Mouse (Mus musculus) thymus, adult 18-20 months (tissue): ENCODE measurements around the gene Vcpkmt.
"Not testable (repeated sequence)": the region's sequence is repeated elsewhere in the genome, so short reads cannot be mapped to it uniquely, and the experiment has no call there.

Experiments used
- DNase-seq, 2 experiments: peaks; one replicate each; pipeline ENCODE4 v3.0.0; 2022; ENCODE audit warnings: mixed read lengths in 2 of 2

The Vcpkmt gene

DNA sequence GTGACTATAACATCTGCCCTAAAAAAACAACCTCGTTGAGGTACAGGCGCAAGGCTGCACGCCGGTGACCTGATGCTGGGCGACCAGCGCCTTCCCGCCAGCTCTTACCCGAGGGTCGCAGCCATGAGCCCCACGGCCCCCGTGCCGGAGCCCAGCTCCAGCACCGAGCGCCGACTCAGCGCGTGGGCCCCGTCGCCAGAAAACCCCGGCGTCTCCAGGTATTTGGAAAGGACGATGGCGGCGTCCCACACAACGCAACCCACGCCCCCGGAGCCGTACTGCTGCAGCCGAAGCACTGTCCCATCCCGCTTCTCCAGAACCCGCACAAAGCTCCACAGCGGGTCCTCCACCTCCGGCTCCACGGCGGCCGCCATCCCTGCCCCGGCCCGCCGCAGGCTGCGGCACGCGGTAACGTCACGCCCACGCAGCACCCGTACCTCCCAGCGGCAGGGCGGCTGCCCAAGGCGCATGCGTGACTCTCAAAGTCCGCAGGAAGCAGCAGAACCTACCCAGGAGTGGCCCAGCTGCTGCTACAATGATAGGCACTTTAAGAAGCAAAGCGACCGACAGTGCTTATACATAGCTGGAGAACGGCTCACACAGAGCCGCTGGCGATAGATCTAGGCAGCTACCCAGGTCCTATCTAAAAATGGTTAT, at the start of gene Vcpkmt:
Gene Vcpkmt (minus strand): TSS at position 416 of the 657 bp plus-strand sequence.
- peak; percentile 82 to 87 for DNase-seq

GRCm38 (mm10) chr12:69618590-69618989, 35.8 kb upstream of the Vcpkmt start:
- not testable (repeated sequence) for DNase-seq

- DNase-seq, result no peak
These were observed 21.5 kb upstream of the Vcpkmt start for GRCm38 (mm10) chr12:69604367-69604766.

- DNase-seq, result no peak
These were observed 14.6 kb upstream of the Vcpkmt start for GRCm38 (mm10) chr12:69597446-69597845.

- no peak for DNase-seq
These were observed 10.3 kb upstream of the Vcpkmt start for GRCm38 (mm10) chr12:69593130-69593529.

GRCm38 (mm10) chr12:69583270-69583629, 422 bp upstream of the Vcpkmt start:
- no peak for DNase-seq

DNA sequence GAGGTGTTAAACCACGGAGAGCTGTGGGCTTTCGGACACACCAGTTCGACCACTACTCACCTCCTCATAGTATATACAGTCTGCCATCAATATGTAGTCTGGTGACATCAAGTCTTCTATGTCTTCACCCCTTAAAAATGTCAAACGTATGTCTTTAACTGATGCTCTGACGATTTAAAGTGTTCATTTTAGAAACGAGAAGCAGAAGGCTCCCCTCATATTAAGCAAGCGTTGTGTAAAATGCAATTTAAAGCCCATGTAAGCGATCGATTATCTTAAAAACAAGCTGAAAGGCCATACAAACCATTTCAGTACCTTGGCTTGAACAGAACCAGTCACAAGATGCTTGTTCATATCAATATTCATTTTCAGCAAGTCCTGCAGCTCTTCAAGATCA, 614 bp downstream of the Vcpkmt start:
- DNase-seq, result no peak

- no peak for DNase-seq
These were observed 3.2 kb downstream of the Vcpkmt start for GRCm38 (mm10) chr12:69579623-69580022.

DNA sequence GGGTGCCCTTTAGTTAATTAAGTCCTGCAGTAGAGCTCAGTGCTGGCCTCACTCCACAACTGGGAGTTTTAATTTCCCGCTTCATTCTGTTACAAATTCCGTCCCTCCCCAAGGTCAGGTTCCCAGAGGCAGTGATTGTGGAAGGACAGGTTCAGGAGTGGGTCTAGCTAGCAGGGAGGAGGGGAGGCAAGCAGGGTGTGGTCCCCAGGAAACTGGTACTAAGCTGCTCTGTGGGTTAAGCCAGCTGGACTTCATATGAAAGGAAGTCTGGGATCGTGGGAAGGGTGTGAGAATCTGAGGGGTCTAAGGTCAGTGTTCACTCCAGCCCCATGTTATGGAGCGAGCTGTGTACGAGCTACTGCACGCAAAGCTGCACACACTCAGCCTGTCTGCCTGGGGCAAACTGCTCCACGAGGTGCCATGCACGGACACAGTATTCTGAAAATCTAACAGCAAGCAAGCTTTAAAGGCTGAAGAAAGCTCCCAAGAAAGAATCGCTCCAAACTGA, 6.7 kb downstream of the Vcpkmt start:
- no peak for DNase-seq

GRCm38 (mm10) chr12:69573916-69574881, 8.6 kb downstream of the Vcpkmt start:
- DNase-seq, result peak in 1 of 2 experiments; percentile 56

DNA sequence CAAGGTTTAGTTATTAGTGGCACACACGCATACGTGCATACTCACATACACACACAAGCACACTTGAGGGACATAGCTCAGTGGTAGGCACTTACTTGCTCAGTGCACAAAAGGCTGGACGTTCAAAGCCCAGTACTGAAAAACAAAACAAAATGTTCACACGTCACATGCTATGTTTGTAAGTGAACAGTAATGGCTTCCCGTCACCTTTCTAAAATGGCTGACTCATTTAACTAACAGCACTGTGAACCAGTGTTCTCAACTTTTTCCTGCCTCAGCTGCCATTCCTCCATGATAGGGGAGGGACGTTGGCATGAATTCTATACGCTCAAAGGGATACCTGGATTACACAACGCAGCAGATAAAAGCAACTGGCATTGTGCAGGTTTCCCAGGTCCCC, 9.6 kb downstream of the Vcpkmt start:
- no peak for DNase-seq

- DNase-seq, result no peak
These were observed 12.9 kb downstream of the Vcpkmt start for GRCm38 (mm10) chr12:69569926-69570325.

DNA sequence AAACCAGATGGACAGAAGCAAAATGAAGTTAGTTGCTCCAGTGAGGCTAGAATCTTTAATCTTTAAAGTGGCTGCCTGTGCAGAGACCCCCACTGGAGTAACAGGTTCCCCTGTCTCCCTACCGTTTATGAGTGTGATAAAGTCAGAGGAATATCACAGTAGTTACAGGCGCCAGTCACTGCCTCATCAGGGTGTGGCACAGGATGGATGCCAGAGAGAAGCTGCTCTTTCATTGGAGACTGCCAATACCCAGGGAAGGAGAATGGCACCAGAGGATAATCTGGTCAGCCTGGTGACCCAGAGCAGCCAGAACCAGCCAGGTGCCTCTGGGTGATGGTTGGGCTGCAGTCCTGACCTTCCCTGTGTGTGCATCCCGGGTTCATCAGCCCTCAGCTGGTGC, 14.6 kb downstream of the Vcpkmt start:
- DNase-seq, result no peak

DNA sequence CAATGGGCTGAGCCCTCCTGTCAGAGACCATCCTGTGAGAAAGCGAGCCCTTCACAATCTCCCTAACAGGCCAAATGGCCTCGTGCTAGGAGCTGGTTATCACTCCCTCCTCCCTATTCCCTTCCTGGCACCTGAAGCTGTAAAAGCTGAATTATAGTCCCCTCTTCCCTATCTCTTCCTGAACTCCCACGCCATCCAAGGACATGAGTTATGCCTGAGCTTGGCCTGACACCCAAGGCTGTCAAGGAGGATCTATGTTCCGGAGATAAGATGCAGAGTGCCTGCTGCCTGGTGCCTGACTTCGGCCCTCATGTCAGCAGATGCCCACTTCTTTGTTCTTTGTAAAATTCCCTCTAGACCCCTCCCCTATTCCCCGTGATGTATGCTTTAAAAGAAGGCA, 21.8 kb downstream of the Vcpkmt start:
- not testable (repeated sequence) for DNase-seq

GRCm38 (mm10) chr12:69556221-69556861, 26.5 kb downstream of the Vcpkmt start:
- no peak for DNase-seq

GRCm38 (mm10) chr12:69545456-69546178, 37.2 kb downstream of the Vcpkmt start:
- no peak for DNase-seq

- DNase-seq, result no peak
These were observed 37.8 kb downstream of the Vcpkmt start for GRCm38 (mm10) chr12:69544994-69545393.

- DNase-seq, result no peak
These were observed 38.3 kb downstream of the Vcpkmt start for GRCm38 (mm10) chr12:69544562-69544961.

DNA sequence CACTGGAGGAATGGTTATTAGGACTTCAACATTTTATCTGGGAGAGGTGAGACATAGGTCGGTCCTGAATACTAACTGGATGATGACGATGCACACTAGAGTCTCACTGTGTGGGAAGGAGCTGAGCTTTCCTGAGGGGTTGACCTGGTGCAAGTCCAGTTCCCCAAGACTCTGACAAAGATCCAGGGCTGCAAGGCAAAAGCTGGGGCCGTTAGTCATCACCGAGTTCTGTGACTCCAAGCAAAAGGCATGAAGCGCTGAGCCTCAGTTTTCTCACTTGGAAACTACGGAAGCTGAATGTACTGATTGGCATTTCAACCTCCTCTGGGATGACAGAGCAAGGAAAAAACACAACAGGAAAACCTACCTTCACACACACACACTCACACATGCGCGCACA, 40.5 kb downstream of the Vcpkmt start:
- no peak for DNase-seq

DNA sequence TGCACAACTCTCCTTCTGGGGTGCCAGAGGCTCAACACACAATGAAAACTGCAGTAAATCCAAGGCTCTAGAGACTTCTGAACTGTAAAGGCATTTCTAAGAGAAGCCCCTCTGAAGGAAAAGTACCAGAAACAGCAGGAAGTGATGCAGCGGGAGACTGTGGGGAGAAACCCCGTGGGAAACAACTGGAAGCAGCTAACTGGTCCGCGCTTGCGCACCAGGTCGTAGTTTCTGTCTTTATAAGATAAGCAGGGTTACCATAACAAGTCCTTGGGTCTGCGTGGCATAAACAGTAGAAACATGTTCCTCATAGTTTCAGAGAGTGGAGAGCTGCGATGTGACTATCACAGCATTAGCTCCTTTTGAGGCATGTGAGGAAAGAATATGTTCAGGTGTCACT, 41.2 kb downstream of the Vcpkmt start:
- DNase-seq, result no peak

DNA sequence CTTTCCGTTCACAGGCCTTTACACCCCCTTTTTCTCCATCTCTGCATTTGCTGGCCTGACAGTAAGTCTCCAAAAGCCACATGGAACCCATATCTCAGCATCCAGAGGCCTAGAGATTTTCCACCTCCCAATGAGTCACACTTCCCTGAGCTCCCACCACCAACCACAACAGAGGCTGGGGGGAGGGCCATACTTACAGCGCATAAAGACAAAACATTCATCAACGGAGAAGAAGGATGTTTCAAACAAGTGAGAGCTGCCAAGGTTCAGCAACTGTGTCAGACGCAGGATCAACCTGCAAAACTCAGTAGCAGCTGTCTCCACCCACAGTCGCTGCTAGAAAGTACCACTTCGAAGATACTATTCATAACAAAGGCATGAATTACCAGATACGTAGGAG, 43.5 kb downstream of the Vcpkmt start:
- no peak for DNase-seq

DNA sequence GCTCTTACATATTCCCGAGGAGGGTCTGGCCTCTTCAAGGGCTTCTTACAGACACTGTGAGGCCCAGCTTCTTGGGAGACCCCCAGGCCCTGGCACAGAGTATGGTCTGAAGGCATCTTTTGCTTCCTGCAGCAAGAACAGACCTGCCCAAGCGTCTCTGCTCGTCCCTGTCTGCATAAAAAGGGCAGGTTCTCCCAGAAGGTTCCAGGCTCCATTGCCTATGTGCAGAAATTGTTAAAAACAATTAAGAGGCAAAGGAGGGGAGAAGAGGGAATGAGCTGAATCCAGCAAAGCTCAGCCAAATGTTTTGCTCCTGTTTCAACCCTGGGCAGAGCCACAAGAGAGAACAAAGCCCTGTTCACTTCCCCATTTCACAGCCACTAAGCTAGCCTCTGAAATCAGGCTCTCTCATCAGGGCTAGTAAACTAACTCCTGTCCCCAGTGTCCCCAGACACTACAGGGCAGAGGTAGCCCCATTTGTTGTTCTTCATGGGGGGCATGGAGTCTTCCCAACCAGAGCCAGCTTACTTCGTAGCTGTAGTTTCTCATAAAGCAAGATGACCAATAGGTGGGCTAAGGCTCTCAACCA, 44.4 kb downstream of the Vcpkmt start:
- DNase-seq, result no peak
